Mouse (Mus musculus): ENCODE results near the gene Slc30a5. TPM values are rescaled to one million over a fixed set of nuclear protein-coding genes. Genes with fewer than 3 reads are reported as not detected.
"Not testable (repeated sequence)": the region's sequence is repeated elsewhere in the genome, so short reads cannot be mapped to it uniquely, and the experiment has no call there.

Slc30a5 gene
- polyA plus RNA-seq, 1 experiment: 20.9 TPM

DNA sequence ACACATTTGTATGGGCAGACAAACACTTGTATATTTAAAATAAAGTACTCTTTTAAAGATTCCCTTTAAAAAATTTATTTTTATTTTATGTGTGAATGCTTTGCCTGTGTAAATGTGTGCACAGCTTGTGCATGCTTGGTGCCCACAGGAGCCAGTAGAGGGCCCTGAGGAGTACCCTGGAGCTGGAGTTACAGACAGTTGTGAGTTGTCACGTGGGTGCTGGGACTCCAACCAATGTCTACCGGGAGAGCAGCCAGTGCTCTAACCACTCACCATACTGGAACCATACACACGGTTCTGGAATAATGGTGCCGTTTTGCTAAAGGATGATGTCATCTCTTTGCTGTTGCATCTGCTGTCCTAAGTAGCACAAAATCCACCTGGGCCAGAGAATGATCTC is 36.6 kb upstream of the Slc30a5 start:
- H3K4me3 ChIP-seq: no peak overlapping the region
- H3ac ChIP-seq (ENCODE audit: control insufficient read depth, insufficient read length): no peak overlapping the region
- H3K79me2 ChIP-seq (ENCODE audit: control insufficient read depth, insufficient read depth): no peaks in the 10 kb centered on the region
- no peaks in the 10 kb centered on the region for H3K27me3 ChIP-seq (ENCODE audit: control insufficient read depth, insufficient read depth, insufficient read length)
- no peak overlapping the region for H3K4me2 ChIP-seq (ENCODE audit: low read depth)
- no peaks in the 10 kb centered on the region for H3K36me3 ChIP-seq (ENCODE audit: control insufficient read depth, insufficient read depth)
- no peak for TF ChIP-seq POLR2A (IDR thresholded peaks at IDR 0.05; ENCODE audit: insufficient read length, low read depth)
- no peak for TF ChIP-seq TCF3 (IDR thresholded peaks at IDR 0.05; ENCODE audit: insufficient read length, low read depth)
- no peak for TF ChIP-seq USF1 (IDR thresholded peaks at IDR 0.05; ENCODE audit: low read depth)
- no peak for TF ChIP-seq POLR2AphosphoS2 (IDR thresholded peaks at IDR 0.05; ENCODE audit: insufficient read length, low read depth)
- no peak for TF ChIP-seq MYOD1 (IDR thresholded peaks at IDR 0.05; ENCODE audit: control insufficient read depth in 1 of 3, insufficient read length in 2 of 3, low read depth in 2 of 3)
- no peak for TF ChIP-seq MAX (IDR thresholded peaks at IDR 0.05; ENCODE audit: low read depth)
- no peak for TF ChIP-seq E2F4 (IDR thresholded peaks at IDR 0.05; ENCODE audit: insufficient read depth)
- no peak for TF ChIP-seq SRF (IDR thresholded peaks at IDR 0.05; ENCODE audit: control insufficient read depth, insufficient read length, low read depth)
- no peak for TF ChIP-seq TCF12 (IDR thresholded peaks at IDR 0.05; ENCODE audit: insufficient read depth, poor library complexity, severe bottlenecking)
- no peak for TF ChIP-seq MYOG (IDR thresholded peaks at IDR 0.05; ENCODE audit: control insufficient read depth in 1 of 3, insufficient read depth in 1 of 3, insufficient read length in 2 of 3, low read depth in 2 of 3)
- TF ChIP-seq CEBPB (IDR thresholded peaks at IDR 0.05; ENCODE audit: insufficient read depth, poor library complexity, severe bottlenecking): no peak
- TF ChIP-seq REST (IDR thresholded peaks at IDR 0.05; ENCODE audit: insufficient read depth, insufficient read length): no peak

GRCm38 (mm10) chr13:100866311-100866710 is 33.1 kb upstream of the Slc30a5 start:
- TF ChIP-seq REST (IDR thresholded peaks at IDR 0.05; ENCODE audit: insufficient read depth, insufficient read length) (no peak), TCF12 (IDR thresholded peaks at IDR 0.05; ENCODE audit: insufficient read depth, poor library complexity, severe bottlenecking) (no peak), TCF3 (IDR thresholded peaks at IDR 0.05; ENCODE audit: insufficient read length, low read depth) (no peak), SRF (IDR thresholded peaks at IDR 0.05; ENCODE audit: control insufficient read depth, insufficient read length, low read depth) (no peak), USF1 (IDR thresholded peaks at IDR 0.05; ENCODE audit: low read depth) (no peak), POLR2A (IDR thresholded peaks at IDR 0.05; ENCODE audit: insufficient read length, low read depth) (no peak), MYOG (IDR thresholded peaks at IDR 0.05; ENCODE audit: control insufficient read depth in 1 of 3, insufficient read depth in 1 of 3, insufficient read length in 2 of 3, low read depth in 2 of 3) (no peak), MYOD1 (IDR thresholded peaks at IDR 0.05; ENCODE audit: control insufficient read depth in 1 of 3, insufficient read length in 2 of 3, low read depth in 2 of 3) (no peak), POLR2AphosphoS2 (IDR thresholded peaks at IDR 0.05; ENCODE audit: insufficient read length, low read depth) (no peak), E2F4 (IDR thresholded peaks at IDR 0.05; ENCODE audit: insufficient read depth) (no peak), MAX (IDR thresholded peaks at IDR 0.05; ENCODE audit: low read depth) (no peak), CEBPB (IDR thresholded peaks at IDR 0.05; ENCODE audit: insufficient read depth, poor library complexity, severe bottlenecking) (no peak)
- Histone ChIP-seq H3K4me2 (ENCODE audit: low read depth) (no peak overlapping the region), H3K4me3 (no peak overlapping the region), H3ac (ENCODE audit: control insufficient read depth, insufficient read length) (no peak overlapping the region), H3K27me3 (ENCODE audit: control insufficient read depth, insufficient read depth, insufficient read length) (no peaks in the 10 kb centered on the region), H3K36me3 (ENCODE audit: control insufficient read depth, insufficient read depth) (no peaks in the 10 kb centered on the region), H3K79me2 (ENCODE audit: control insufficient read depth, insufficient read depth) (no peaks in the 10 kb centered on the region)

DNA sequence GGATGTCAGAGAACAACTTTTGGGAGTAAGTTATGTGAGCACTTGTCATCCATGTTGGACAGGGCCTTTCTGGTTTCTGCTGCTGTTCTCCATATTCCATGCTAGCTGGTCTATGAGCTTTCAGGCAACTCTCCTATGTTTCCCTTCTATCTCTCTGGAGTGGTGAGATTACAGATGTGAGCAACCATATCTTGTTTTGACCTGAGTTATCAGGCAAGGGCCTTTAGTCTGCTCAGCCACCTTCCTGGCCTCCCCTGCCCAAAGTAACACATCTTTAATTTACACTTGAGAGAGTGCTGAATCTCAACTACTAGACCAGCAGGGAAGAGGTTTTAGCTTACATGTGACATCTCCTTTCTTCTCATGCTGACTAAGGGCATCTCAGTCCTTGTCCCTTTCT is 32.5 kb upstream of the Slc30a5 start:
- Histone ChIP-seq H3K79me2 (ENCODE audit: control insufficient read depth, insufficient read depth) (no peaks in the 10 kb centered on the region), H3ac (ENCODE audit: control insufficient read depth, insufficient read length) (no peak overlapping the region), H3K4me3 (no peak overlapping the region), H3K36me3 (ENCODE audit: control insufficient read depth, insufficient read depth) (no peaks in the 10 kb centered on the region), H3K27me3 (ENCODE audit: control insufficient read depth, insufficient read depth, insufficient read length) (no peaks in the 10 kb centered on the region), H3K4me2 (ENCODE audit: low read depth) (no peak overlapping the region)
- TF ChIP-seq POLR2A (IDR thresholded peaks at IDR 0.05; ENCODE audit: insufficient read length, low read depth) (no peak), TCF3 (IDR thresholded peaks at IDR 0.05; ENCODE audit: insufficient read length, low read depth) (no peak), SRF (IDR thresholded peaks at IDR 0.05; ENCODE audit: control insufficient read depth, insufficient read length, low read depth) (no peak), CEBPB (IDR thresholded peaks at IDR 0.05; ENCODE audit: insufficient read depth, poor library complexity, severe bottlenecking) (no peak), E2F4 (IDR thresholded peaks at IDR 0.05; ENCODE audit: insufficient read depth) (no peak), TCF12 (IDR thresholded peaks at IDR 0.05; ENCODE audit: insufficient read depth, poor library complexity, severe bottlenecking) (no peak), POLR2AphosphoS2 (IDR thresholded peaks at IDR 0.05; ENCODE audit: insufficient read length, low read depth) (no peak), MYOD1 (IDR thresholded peaks at IDR 0.05; ENCODE audit: control insufficient read depth in 1 of 3, insufficient read length in 2 of 3, low read depth in 2 of 3) (no peak), MYOG (IDR thresholded peaks at IDR 0.05; ENCODE audit: control insufficient read depth in 1 of 3, insufficient read depth in 1 of 3, insufficient read length in 2 of 3, low read depth in 2 of 3) (no peak)

DNA sequence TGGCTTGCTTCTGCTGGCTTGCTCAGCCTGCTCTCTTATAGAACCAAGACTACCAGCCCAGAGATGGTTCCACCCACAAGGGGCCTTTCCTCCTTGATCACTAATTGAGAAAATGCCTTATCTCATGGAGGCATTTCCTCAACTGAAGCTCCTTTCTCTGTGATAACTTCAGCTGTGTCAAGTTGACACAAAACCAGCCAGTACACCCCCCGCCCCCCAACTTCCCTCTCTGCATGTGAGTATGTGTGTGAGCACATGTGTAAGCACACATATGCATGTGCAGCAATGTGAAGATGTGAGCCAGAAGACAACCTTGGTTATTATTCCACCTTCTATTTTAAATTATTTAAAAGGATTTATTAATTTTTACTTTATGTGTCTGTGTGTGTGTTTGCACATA is 30.7 kb upstream of the Slc30a5 start:
- not testable (repeated sequence) for H3K27me3 ChIP-seq (ENCODE audit: control insufficient read depth, insufficient read depth, insufficient read length); H3K4me2 ChIP-seq (ENCODE audit: low read depth); H3K36me3 ChIP-seq (ENCODE audit: control insufficient read depth, insufficient read depth); H3ac ChIP-seq (ENCODE audit: control insufficient read depth, insufficient read length); H3K79me2 ChIP-seq (ENCODE audit: control insufficient read depth, insufficient read depth); H3K4me3 ChIP-seq

- Histone ChIP-seq H3ac (ENCODE audit: control insufficient read depth, insufficient read length) (no peak overlapping the region), H3K79me2 (ENCODE audit: control insufficient read depth, insufficient read depth) (no peaks in the 10 kb centered on the region), H3K27me3 (ENCODE audit: control insufficient read depth, insufficient read depth, insufficient read length) (no peaks in the 10 kb centered on the region), H3K4me2 (ENCODE audit: low read depth) (no peak overlapping the region), H3K4me3 (no peak overlapping the region), H3K36me3 (ENCODE audit: control insufficient read depth, insufficient read depth) (no peaks in the 10 kb centered on the region)
- TF ChIP-seq REST (IDR thresholded peaks at IDR 0.05; ENCODE audit: insufficient read depth, insufficient read length): no peak
- TF ChIP-seq TCF3 (IDR thresholded peaks at IDR 0.05; ENCODE audit: insufficient read length, low read depth): no peak
Measured at GRCm38 (mm10) chr13:100859117-100859516, 25.9 kb upstream of the Slc30a5 start.

Data from myocyte (in vitro differentiated cells).